Mouse (Mus musculus) B cell, adult 62 days (primary cell): ENCODE measurements around the gene Tomm7. TPM values are rescaled to one million over a fixed set of nuclear protein-coding genes. Genes with fewer than 3 reads are reported as not detected.

Experiments used
- total RNA-seq: library from RNA; stranded (reverse); gene quantifications from 4 replicates; pipeline ENCODE4 v1.2.4, GENCODE M21; 2023

The Tomm7 gene
- 39.6 to 51.3 TPM (median 43.7 TPM) in 4 replicates for total RNA-seq

GRCm38 (mm10) chr5:23843674-23844530 is at the start of gene Tomm7:
Gene Tomm7, minus strand, starts transcription at chr5:23844161.

Other genes starting within 250 kb of the Tomm7 start
- 64.6 to 75.5 TPM (median 70.9 TPM) in 4 replicates for gene Srpk2, start 159.5 kb downstream of the Tomm7 start, total RNA-seq
- 19.6 to 32.2 TPM (median 23.9 TPM) in 4 replicates for gene Pus7, start 60.5 kb downstream of the Tomm7 start, total RNA-seq
- gene Rint1, start 56.5 kb downstream of the Tomm7 start, total RNA-seq = 23.4 to 25.7 TPM (median 24.8 TPM) in 4 replicates
- 25.4 to 30.2 TPM (median 27.8 TPM) in 4 replicates for gene Fam126a, start 186.5 kb upstream of the Tomm7 start, total RNA-seq